Mouse (Mus musculus) kidney, postnatal 0 days (tissue): ENCODE measurements around the gene Dennd6b. TPM values are rescaled to one million over a fixed set of nuclear protein-coding genes. Genes with fewer than 3 reads are reported as not detected.

Experiments
- ATAC-seq: fragments of 200-750 bp; cut with Nextera tagmentation; replicated peaks from 2 replicates; pipeline ENCODE4 v1.8.0; 2017; ENCODE audit warnings: low read depth, moderate number of reproducible peaks, moderate TSS enrichment, moderate library complexity; ENCODE audit not compliant: low FRiP score
- DNase-seq: peaks from one replicate; pipeline ENCODE4 v3.0.0-alpha.2; 2016; ENCODE audit warnings: low spot score
- H3K27ac ChIP-seq: fragments of 300-500 bp; sonication (generic); 2 replicates; pipeline ENCODE4 v1.5.1; 2014; ENCODE audit warnings: mild to moderate bottlenecking
- H3K27me3 ChIP-seq: fragments of 300-500 bp; sonication (generic); 2 replicates; pipeline ENCODE4 v1.6.1; 2014; ENCODE audit warnings: low read length, mixed read lengths; ENCODE audit not compliant: insufficient read depth
- H3K36me3 ChIP-seq: fragments of 300-500 bp; sonication (generic); 2 replicates; pipeline ENCODE4 v1.6.1; 2014; ENCODE audit warnings: low read length, mixed read lengths; ENCODE audit not compliant: insufficient read depth
- H3K4me1 ChIP-seq: fragments of 300-500 bp; sonication (generic); replicated peaks from 2 replicates; pipeline ENCODE4 v1.6.1; 2014; ENCODE audit warnings: antibody characterized with exemption, low read length, mixed read lengths; ENCODE audit not compliant: insufficient read depth
- H3K4me2 ChIP-seq: fragments of 300-500 bp; sonication (generic); 2 replicates; pipeline ENCODE4 v1.6.1; 2014; ENCODE audit warnings: mild to moderate bottlenecking, low read length, moderate library complexity, mixed read lengths
- H3K4me3 ChIP-seq: fragments of 300-500 bp; sonication (generic); replicated peaks from 2 replicates; pipeline ENCODE4 v1.5.1; 2014; ENCODE audit warnings: low read depth, low read length
- H3K9ac ChIP-seq: fragments of 300-500 bp; sonication (generic); 2 replicates; pipeline ENCODE4 v1.6.1; 2014; ENCODE audit warnings: low read depth, low read length
- H3K9me3 ChIP-seq: fragments of 300-500 bp; sonication (generic); replicated peaks from 2 replicates; pipeline ENCODE4 v1.6.1; 2016; ENCODE audit warnings: low read length, inconsistent platforms, mixed read lengths
- CTCF ChIP-seq: IDR thresholded peaks from 2 replicates; pipeline ENCODE4 v1.5.1; 2016; ENCODE audit warnings: antibody characterized with exemption, low read depth, mild to moderate bottlenecking, moderate library complexity
- WGBS: fragments of 180-500 bp; shearing (Covaris S2); extraction: QIAGEN DNeasy Blood & Tissue Kit; methylation state at CpG from one replicate; pipeline ENCODE4 v1.1.7; 2014; 5-methylcytosine and 5-hydroxymethylcytosine counted together
- polyA plus RNA-seq: library from polyadenylated mRNA; unstranded; fragments of >200 nt; fragmentation: Nextera tagmentation; extraction: Ambion mirVana; gene quantifications from 2 replicates; pipeline ENCODE4 v1.2.1, GENCODE M21; 2015

Gene Dennd6b
- polyA plus RNA-seq, 1 experiment from 2014 or later = 10.4 TPM

GRCm38 (mm10) chr15:89146537-89146936 lies 49.8 kb downstream of the Dennd6b start:
- Histone ChIP-seq H3K9ac (peak overlapping the region; percentile 18; the same call in 1 of the 2 replicates), H3K9me3 (no peaks in the 10 kb centered on the region), H3K4me2 (peak overlapping the region; percentile 89), H3K27me3 (peaks cover 5% of the 10 kb centered on the region; the same call in 1 of the 2 replicates), H3K36me3 (no peaks in the 10 kb centered on the region), H3K27ac (no peak overlapping the region), H3K4me1 (peaks cover 31% of the 10 kb centered on the region), H3K4me3 (peak overlapping the region; percentile 12; the same call in 1 of the 2 replicates)
- no peak for DNase-seq
- no peak for TF ChIP-seq CTCF
- WGBS = 3% methylated on average over 27 of the region's 27 CpGs
- ATAC-seq = peak; percentile 64

- peaks cover 37% of the 10 kb centered on the region for H3K4me1 ChIP-seq
- DNase-seq (no peak), ATAC-seq (no peak)
- no peak overlapping the region for H3K9ac ChIP-seq
- H3K4me3 ChIP-seq = no peak overlapping the region
- peak overlapping the region; percentile 89 for H3K4me2 ChIP-seq
- H3K9me3 ChIP-seq = no peaks in the 10 kb centered on the region
- WGBS = 80% methylated on average over 24 of the region's 24 CpGs
- H3K27me3 ChIP-seq = peaks cover 5% of the 10 kb centered on the region; the same call in 1 of the 2 replicates
- H3K36me3 ChIP-seq = no peaks in the 10 kb centered on the region
- no peak overlapping the region for H3K27ac ChIP-seq
- no peak for TF ChIP-seq CTCF
Measured at GRCm38 (mm10) chr15:89145813-89146350, 50.4 kb downstream of the Dennd6b start.

GRCm38 (mm10) chr15:89144965-89145364 lies 51.3 kb downstream of the Dennd6b start:
- ATAC-seq (no peak), DNase-seq (no peak)
- H3K4me2 ChIP-seq = no peak overlapping the region
- H3K36me3 ChIP-seq = no peaks in the 10 kb centered on the region
- H3K27me3 ChIP-seq = peaks cover 12% of the 10 kb centered on the region
- no peaks in the 10 kb centered on the region for H3K9me3 ChIP-seq
- peaks cover 41% of the 10 kb centered on the region for H3K4me1 ChIP-seq
- 79% methylated on average over 11 of the region's 11 CpGs for WGBS
- no peak overlapping the region for H3K27ac ChIP-seq
- no peak overlapping the region for H3K9ac ChIP-seq
- TF ChIP-seq CTCF = no peak
- H3K4me3 ChIP-seq = no peak overlapping the region

GRCm38 (mm10) chr15:89143134-89143533 lies 53.2 kb downstream of the Dennd6b start:
- ATAC-seq (no peak), DNase-seq (no peak)
- no peak overlapping the region for H3K4me2 ChIP-seq
- H3K27me3 ChIP-seq = peaks cover 7% of the 10 kb centered on the region
- H3K9me3 ChIP-seq = no peaks in the 10 kb centered on the region
- WGBS = 68% methylated on average over 2 of the region's 2 CpGs
- H3K4me1 ChIP-seq = peaks cover 32% of the 10 kb centered on the region
- no peak overlapping the region for H3K27ac ChIP-seq
- H3K4me3 ChIP-seq = no peak overlapping the region
- H3K9ac ChIP-seq = no peak overlapping the region
- TF ChIP-seq CTCF = no peak
- H3K36me3 ChIP-seq = no peaks in the 10 kb centered on the region

- Histone ChIP-seq H3K4me2 (no peak overlapping the region), H3K27me3 (peaks cover 7% of the 10 kb centered on the region; the same call in 1 of the 2 replicates), H3K27ac (0 out of 2 replicates have a peak overlapping the region, but pooled peaks have one; percentile 8), H3K9ac (no peak overlapping the region), H3K4me1 (peaks cover 26% of the 10 kb centered on the region), H3K36me3 (no peaks in the 10 kb centered on the region), H3K4me3 (no peak overlapping the region), H3K9me3 (no peaks in the 10 kb centered on the region)
- no peak for ATAC-seq
- DNase-seq = no peak
- WGBS = 30% methylated on average over 4 of the region's 4 CpGs
- TF ChIP-seq CTCF = no peak
Measured at GRCm38 (mm10) chr15:89141905-89142304, 54.4 kb downstream of the Dennd6b start.

- no peak overlapping the region for H3K9ac ChIP-seq
- no peaks in the 10 kb centered on the region for H3K9me3 ChIP-seq
- no peak overlapping the region for H3K4me3 ChIP-seq
- ATAC-seq = no peak
- 15% methylated on average over 5 of the region's 5 CpGs for WGBS
- peaks cover 21% of the 10 kb centered on the region for H3K4me1 ChIP-seq
- no peak overlapping the region for H3K4me2 ChIP-seq
- H3K27me3 ChIP-seq = peaks cover 7% of the 10 kb centered on the region; the same call in 1 of the 2 replicates
- TF ChIP-seq CTCF = no peak
- no peak overlapping the region for H3K27ac ChIP-seq
- no peaks in the 10 kb centered on the region for H3K36me3 ChIP-seq
- no peak for DNase-seq
Measured at GRCm38 (mm10) chr15:89141443-89141842, 54.9 kb downstream of the Dennd6b start.
